Mouse (Mus musculus): Measurements from ENCODE around the gene Ucp2. TPM values are rescaled to one million over a fixed set of nuclear protein-coding genes. Genes with fewer than 3 reads are reported as not detected.

Ucp2 gene
- 368 and 382 TPM in 2 replicates for polyA plus RNA-seq (2015; fragmentation: Nextera tagmentation; extraction: Ambion mirVana)

DNA sequence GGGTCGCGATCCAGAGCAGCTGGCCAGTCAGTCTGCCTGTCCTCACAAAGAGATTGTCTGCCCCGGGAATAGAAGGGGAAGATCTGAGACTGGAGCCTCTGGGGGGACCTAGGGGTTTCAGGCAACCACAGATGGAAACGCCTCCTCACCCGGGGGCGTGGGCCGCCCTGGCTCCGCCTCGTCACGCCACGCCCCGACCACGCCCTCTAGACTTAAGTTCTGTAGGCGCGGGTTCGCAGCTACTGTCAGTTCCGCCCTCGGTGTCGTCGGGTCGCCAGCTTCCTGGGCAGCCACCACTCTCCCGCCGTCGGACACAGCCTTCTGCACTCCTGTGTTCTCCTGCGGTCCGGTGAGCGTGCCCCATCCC, at the start of gene Ucp2:
TSS of gene Ucp2 (plus strand) at position 221 of the 367 bp plus-strand sequence.
- WGBS, result 2% methylated on average over 26 of the region's 27 CpGs
- Histone ChIP-seq H3K36me3 (ENCODE audit: control insufficient read depth, insufficient read depth, low read length) (0 out of 2 replicates have a peak, but pooled peaks cover 5% of the 10 kb centered on the region), H3K4me2 (ENCODE audit: low read depth, low read length) (peak within 1 kb of the TSS; percentile 89), H3K9ac (ENCODE audit: low read depth, low read length) (peak within 1 kb of the TSS; percentile 78), H3K27me3 (replicated peaks; ENCODE audit: control insufficient read depth, insufficient read depth, low read length) (no peaks in the 10 kb centered on the region), H3K4me1 (ENCODE audit: control insufficient read depth, insufficient read depth, low read length) (peaks cover 18% of the 10 kb centered on the region), H3K4me3 (ENCODE audit: low read length) (peak within 1 kb of the TSS; percentile 52), H3K9me3 (ENCODE audit: control insufficient read depth, low read length) (no peaks in the 10 kb centered on the region), H3K27ac (ENCODE audit: low read length) (peak within 1 kb of the TSS; percentile 89)
- ATAC-seq, result peak; percentile 82

GRCm38 (mm10) chr7:100443728-100444127, 49.4 kb upstream of the Ucp2 start:
- Histone ChIP-seq H3K9me3 (ENCODE audit: control insufficient read depth, low read length) (no peaks in the 10 kb centered on the region), H3K27me3 (replicated peaks; ENCODE audit: control insufficient read depth, insufficient read depth, low read length) (no peaks in the 10 kb centered on the region), H3K27ac (ENCODE audit: low read length) (no peak overlapping the region), H3K4me3 (ENCODE audit: low read length) (no peak overlapping the region), H3K4me1 (ENCODE audit: control insufficient read depth, insufficient read depth, low read length) (no peaks in the 10 kb centered on the region), H3K36me3 (ENCODE audit: control insufficient read depth, insufficient read depth, low read length) (peaks cover 13% of the 10 kb centered on the region), H3K4me2 (ENCODE audit: low read depth, low read length) (no peak overlapping the region), H3K9ac (ENCODE audit: low read depth, low read length) (no peak overlapping the region)
- no peak for ATAC-seq
- 87% methylated on average over 4 of the region's 4 CpGs for WGBS

DNA sequence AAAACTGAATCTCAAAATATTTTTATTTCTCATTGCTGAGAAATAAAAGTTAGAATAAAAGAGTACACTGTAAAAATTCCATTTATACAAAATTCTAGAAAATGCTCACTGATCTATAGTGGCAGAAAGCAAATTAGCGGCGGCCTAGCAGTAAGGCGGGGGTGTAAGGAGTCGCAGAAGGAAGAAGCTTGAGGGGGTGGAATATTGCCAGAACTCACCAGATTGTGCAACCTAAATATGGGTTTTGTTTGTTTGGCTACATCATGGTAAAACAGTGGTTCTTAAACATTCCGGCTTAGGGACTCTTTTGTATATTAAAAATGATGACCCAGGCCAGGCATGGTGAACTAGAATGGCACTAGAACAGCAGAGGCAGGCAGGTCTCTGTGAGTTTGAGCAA, 46.9 kb upstream of the Ucp2 start:
- Histone ChIP-seq H3K4me2 (ENCODE audit: low read depth, low read length) (no peak overlapping the region), H3K4me3 (ENCODE audit: low read length) (no peak overlapping the region), H3K9ac (ENCODE audit: low read depth, low read length) (no peak overlapping the region), H3K27ac (ENCODE audit: low read length) (no peak overlapping the region), H3K9me3 (ENCODE audit: control insufficient read depth, low read length) (no peaks in the 10 kb centered on the region), H3K27me3 (replicated peaks; ENCODE audit: control insufficient read depth, insufficient read depth, low read length) (no peaks in the 10 kb centered on the region), H3K4me1 (ENCODE audit: control insufficient read depth, insufficient read depth, low read length) (no peaks in the 10 kb centered on the region), H3K36me3 (ENCODE audit: control insufficient read depth, insufficient read depth, low read length) (peaks cover 19% of the 10 kb centered on the region)
- 96% methylated on average over 5 of the region's 5 CpGs for WGBS
- no peak for ATAC-seq

DNA sequence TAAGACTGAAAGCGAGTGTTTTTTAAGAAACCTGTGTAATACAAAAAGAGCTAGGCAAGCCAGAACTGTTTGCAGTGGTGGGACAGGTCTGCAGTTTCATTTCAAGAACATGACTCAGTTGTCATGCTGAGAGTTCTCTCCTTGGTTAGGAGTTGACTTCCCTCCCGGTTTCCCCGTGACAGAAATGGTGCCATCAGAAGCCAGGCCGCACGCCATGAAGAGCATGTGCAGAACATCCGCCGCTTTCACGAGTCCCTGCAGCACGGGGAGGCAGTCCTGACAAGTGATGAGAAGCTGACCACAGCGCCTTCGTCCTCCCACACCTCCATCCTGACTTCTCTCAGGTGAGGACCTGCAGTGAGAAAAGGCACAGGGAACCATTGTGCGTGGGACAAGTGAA, 44.6 kb upstream of the Ucp2 start:
- Histone ChIP-seq H3K36me3 (ENCODE audit: control insufficient read depth, insufficient read depth, low read length) (peaks cover 13% of the 10 kb centered on the region), H3K27ac (ENCODE audit: low read length) (no peak overlapping the region), H3K4me2 (ENCODE audit: low read depth, low read length) (no peak overlapping the region), H3K9ac (ENCODE audit: low read depth, low read length) (no peak overlapping the region), H3K4me3 (ENCODE audit: low read length) (no peak overlapping the region), H3K27me3 (replicated peaks; ENCODE audit: control insufficient read depth, insufficient read depth, low read length) (no peaks in the 10 kb centered on the region), H3K9me3 (ENCODE audit: control insufficient read depth, low read length) (no peaks in the 10 kb centered on the region), H3K4me1 (ENCODE audit: control insufficient read depth, insufficient read depth, low read length) (no peaks in the 10 kb centered on the region)
- ATAC-seq, result no peak
- WGBS, result 93% methylated on average over 12 of the region's 12 CpGs

GRCm38 (mm10) chr7:100448985-100449384, 44.2 kb upstream of the Ucp2 start:
- Histone ChIP-seq H3K9me3 (ENCODE audit: control insufficient read depth, low read length) (no peaks in the 10 kb centered on the region), H3K27me3 (replicated peaks; ENCODE audit: control insufficient read depth, insufficient read depth, low read length) (no peaks in the 10 kb centered on the region), H3K4me2 (ENCODE audit: low read depth, low read length) (no peak overlapping the region), H3K4me3 (ENCODE audit: low read length) (no peak overlapping the region), H3K9ac (ENCODE audit: low read depth, low read length) (no peak overlapping the region), H3K36me3 (ENCODE audit: control insufficient read depth, insufficient read depth, low read length) (peaks cover 13% of the 10 kb centered on the region), H3K27ac (ENCODE audit: low read length) (no peak overlapping the region), H3K4me1 (ENCODE audit: control insufficient read depth, insufficient read depth, low read length) (no peaks in the 10 kb centered on the region)
- 90% methylated on average over 3 of the region's 3 CpGs for WGBS
- no peak for ATAC-seq

DNA sequence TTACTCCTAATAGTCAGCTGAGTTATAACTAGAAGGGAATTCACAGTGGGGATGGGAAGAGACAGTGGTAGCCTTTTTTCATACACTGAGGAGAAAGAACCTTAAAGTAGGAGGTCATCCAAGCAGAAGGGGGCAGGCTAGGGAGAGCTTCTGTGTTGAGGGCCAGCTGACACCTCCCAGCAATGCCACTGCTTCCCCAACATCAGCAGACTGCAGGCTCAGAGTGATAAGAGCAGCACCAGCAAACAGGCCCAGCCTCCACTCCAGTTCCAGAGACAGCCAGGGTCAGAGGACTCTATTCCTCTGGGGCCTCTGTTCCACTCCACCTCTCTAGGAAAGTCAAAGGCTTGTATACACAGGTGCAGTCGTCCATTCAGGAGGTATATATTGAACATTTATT, 35.0 kb upstream of the Ucp2 start:
- Histone ChIP-seq H3K36me3 (ENCODE audit: control insufficient read depth, insufficient read depth, low read length) (peaks cover 4% of the 10 kb centered on the region; the same call in 1 of the 2 replicates), H3K4me1 (ENCODE audit: control insufficient read depth, insufficient read depth, low read length) (no peaks in the 10 kb centered on the region), H3K27me3 (replicated peaks; ENCODE audit: control insufficient read depth, insufficient read depth, low read length) (no peaks in the 10 kb centered on the region), H3K27ac (ENCODE audit: low read length) (no peak overlapping the region), H3K9me3 (ENCODE audit: control insufficient read depth, low read length) (no peaks in the 10 kb centered on the region), H3K9ac (ENCODE audit: low read depth, low read length) (no peak overlapping the region), H3K4me3 (ENCODE audit: low read length) (no peak overlapping the region), H3K4me2 (ENCODE audit: low read depth, low read length) (no peak overlapping the region)
- WGBS, result 70% methylated on average over 1 of the region's 1 CpGs
- ATAC-seq, result peak; percentile 52; the same call in 1 of the 2 replicates

DNA sequence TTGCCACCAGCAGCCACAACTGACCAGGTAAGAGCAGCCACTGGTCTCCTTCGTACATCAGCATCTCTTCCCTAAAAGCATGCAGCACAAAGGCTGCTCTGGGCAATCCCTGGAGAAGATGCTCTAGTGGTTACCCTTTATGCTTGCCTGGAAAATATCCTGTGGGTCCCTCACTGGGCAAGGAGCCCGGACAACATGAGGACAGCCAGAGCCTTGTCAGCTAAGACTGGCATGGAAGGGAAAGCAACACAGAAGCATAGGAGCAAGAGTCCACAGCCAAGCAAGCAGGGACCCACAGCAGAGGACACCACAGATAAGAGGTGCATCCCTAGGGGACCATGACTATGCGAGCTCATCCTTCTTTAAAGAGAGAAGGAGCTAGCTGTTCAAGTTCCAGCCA, 33.3 kb upstream of the Ucp2 start:
- Histone ChIP-seq H3K9ac (ENCODE audit: low read depth, low read length) (no peak overlapping the region), H3K9me3 (ENCODE audit: control insufficient read depth, low read length) (no peaks in the 10 kb centered on the region), H3K4me2 (ENCODE audit: low read depth, low read length) (no peak overlapping the region), H3K36me3 (ENCODE audit: control insufficient read depth, insufficient read depth, low read length) (peaks cover 4% of the 10 kb centered on the region; the same call in 1 of the 2 replicates), H3K27ac (ENCODE audit: low read length) (no peak overlapping the region), H3K4me3 (ENCODE audit: low read length) (no peak overlapping the region), H3K4me1 (ENCODE audit: control insufficient read depth, insufficient read depth, low read length) (no peaks in the 10 kb centered on the region), H3K27me3 (replicated peaks; ENCODE audit: control insufficient read depth, insufficient read depth, low read length) (no peaks in the 10 kb centered on the region)
- no peak for ATAC-seq
- 89% methylated on average over 3 of the region's 3 CpGs for WGBS

DNA sequence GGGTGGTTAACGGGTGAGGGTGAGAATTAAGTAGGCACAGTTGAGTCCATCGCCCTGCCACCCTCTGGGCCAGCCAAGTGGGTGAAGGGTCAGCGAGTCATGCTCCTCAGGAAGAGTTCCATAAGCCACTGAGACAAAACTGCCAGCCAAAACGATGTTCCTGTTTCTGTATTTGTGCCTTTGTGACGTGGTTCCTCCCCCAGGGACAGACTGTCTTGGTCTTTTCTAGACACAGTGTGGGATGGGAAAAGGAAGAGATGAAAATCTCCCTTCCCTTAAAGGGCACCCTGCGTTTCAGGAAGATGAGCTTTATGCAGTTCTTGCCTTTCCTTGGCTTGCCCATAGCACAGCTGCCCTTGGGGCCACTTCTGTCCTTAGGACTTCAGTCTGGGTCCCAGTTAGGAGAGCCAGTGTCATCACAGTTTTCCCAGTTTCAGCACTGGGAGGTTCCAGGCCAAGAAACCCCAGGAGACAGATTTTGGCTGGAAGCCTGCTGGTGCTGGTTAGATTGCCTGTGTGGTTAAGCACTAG, 31.5 kb upstream of the Ucp2 start:
- Histone ChIP-seq H3K27ac (ENCODE audit: low read length) (no peak overlapping the region), H3K36me3 (ENCODE audit: control insufficient read depth, insufficient read depth, low read length) (peaks cover 4% of the 10 kb centered on the region; the same call in 1 of the 2 replicates), H3K27me3 (replicated peaks; ENCODE audit: control insufficient read depth, insufficient read depth, low read length) (no peaks in the 10 kb centered on the region), H3K4me1 (ENCODE audit: control insufficient read depth, insufficient read depth, low read length) (peaks cover 11% of the 10 kb centered on the region), H3K9ac (ENCODE audit: low read depth, low read length) (no peak overlapping the region), H3K9me3 (ENCODE audit: control insufficient read depth, low read length) (no peaks in the 10 kb centered on the region), H3K4me2 (ENCODE audit: low read depth, low read length) (no peak overlapping the region), H3K4me3 (ENCODE audit: low read length) (no peak overlapping the region)
- WGBS, result 81% methylated on average over 6 of the region's 6 CpGs
- ATAC-seq, result no peak

GRCm38 (mm10) chr7:100463194-100463593, 29.9 kb upstream of the Ucp2 start:
- no peaks in the 10 kb centered on the region for H3K27me3 ChIP-seq (replicated peaks; ENCODE audit: control insufficient read depth, insufficient read depth, low read length)
- H3K4me2 ChIP-seq (ENCODE audit: low read depth, low read length), result no peak overlapping the region
- peaks cover 4% of the 10 kb centered on the region; the same call in 1 of the 2 replicates for H3K36me3 ChIP-seq (ENCODE audit: control insufficient read depth, insufficient read depth, low read length)
- no peak overlapping the region for H3K4me3 ChIP-seq (ENCODE audit: low read length)
- peaks cover 11% of the 10 kb centered on the region for H3K4me1 ChIP-seq (ENCODE audit: control insufficient read depth, insufficient read depth, low read length)
- no peak for ATAC-seq
- no peak overlapping the region for H3K27ac ChIP-seq (ENCODE audit: low read length)
- H3K9ac ChIP-seq (ENCODE audit: low read depth, low read length), result no peak overlapping the region
- no peaks in the 10 kb centered on the region for H3K9me3 ChIP-seq (ENCODE audit: control insufficient read depth, low read length)
- 62% methylated on average over 9 of the region's 9 CpGs for WGBS

DNA sequence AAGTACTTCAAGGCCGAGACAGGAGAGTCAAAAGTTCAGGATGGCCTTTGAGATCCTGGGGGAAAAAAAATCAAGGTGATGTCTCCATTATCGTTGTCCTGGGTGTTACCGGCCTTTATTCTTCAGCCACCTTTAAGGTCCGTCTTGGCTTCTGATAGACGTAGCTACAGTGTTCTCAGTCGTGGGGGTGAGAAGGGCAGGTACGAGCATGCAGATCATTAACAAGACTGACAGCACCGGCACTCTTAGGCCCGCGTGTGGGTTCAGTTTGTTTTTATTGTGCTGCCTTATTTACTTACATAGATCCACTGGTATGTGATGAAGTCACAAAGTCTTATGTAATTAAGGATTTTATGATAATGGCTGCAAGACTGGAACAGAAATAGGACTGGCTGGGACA, 29.4 kb upstream of the Ucp2 start:
- no peak for ATAC-seq
- 71% methylated on average over 10 of the region's 10 CpGs for WGBS
- no peak overlapping the region for H3K27ac ChIP-seq (ENCODE audit: low read length)
- peaks cover 4% of the 10 kb centered on the region; the same call in 1 of the 2 replicates for H3K36me3 ChIP-seq (ENCODE audit: control insufficient read depth, insufficient read depth, low read length)
- no peak overlapping the region for H3K4me3 ChIP-seq (ENCODE audit: low read length)
- H3K9me3 ChIP-seq (ENCODE audit: control insufficient read depth, low read length), result no peaks in the 10 kb centered on the region
- no peak overlapping the region for H3K4me2 ChIP-seq (ENCODE audit: low read depth, low read length)
- H3K9ac ChIP-seq (ENCODE audit: low read depth, low read length), result no peak overlapping the region
- H3K4me1 ChIP-seq (ENCODE audit: control insufficient read depth, insufficient read depth, low read length), result peaks cover 11% of the 10 kb centered on the region
- no peaks in the 10 kb centered on the region for H3K27me3 ChIP-seq (replicated peaks; ENCODE audit: control insufficient read depth, insufficient read depth, low read length)

All from intestine, embryonic 16.5 days (tissue).